Mouse (Mus musculus) adrenal gland (tissue): ENCODE measurements around the gene Fndc10.
"Not testable (repeated sequence)": the region's sequence is repeated elsewhere in the genome, so short reads cannot be mapped to it uniquely, and the experiment has no call there.

Source experiments
- intact Hi-C: fragments of 180-260 bp; cut with DNase I; formaldehyde crosslinking; loops from one replicate; pipeline ENCODE4 v1.15.1; 2025
- long read RNA-seq, 2 experiments: library from polyadenylated mRNA; unstranded; transcript quantifications; one replicate each; pipeline ENCODE4 v2.0.0; 2020; ENCODE audit warnings: borderline replicate concordance in 1 of 2; ENCODE audit not compliant: insufficient replicate concordance in 1 of 2

The Fndc10 gene
- long read RNA-seq, experiment 1, transcript Fndc10-201 (1 exons, 2,140 nt), result major isoform, 16 of 25 reads
- long read RNA-seq, experiment 1, partial matches to known transcripts, result 0 of 25 reads
- long read RNA-seq, experiment 1, other reads (novel, unspliced or antisense), result 9 of 25 reads
- long read RNA-seq, experiment 2, transcript Fndc10-201 (1 exons, 2,140 nt), result major isoform, 7 of 11 reads
- long read RNA-seq, experiment 2, partial matches to known transcripts, result 3 of 11 reads
- long read RNA-seq, experiment 2, other reads (novel, unspliced or antisense), result 1 of 11 reads

DNA sequence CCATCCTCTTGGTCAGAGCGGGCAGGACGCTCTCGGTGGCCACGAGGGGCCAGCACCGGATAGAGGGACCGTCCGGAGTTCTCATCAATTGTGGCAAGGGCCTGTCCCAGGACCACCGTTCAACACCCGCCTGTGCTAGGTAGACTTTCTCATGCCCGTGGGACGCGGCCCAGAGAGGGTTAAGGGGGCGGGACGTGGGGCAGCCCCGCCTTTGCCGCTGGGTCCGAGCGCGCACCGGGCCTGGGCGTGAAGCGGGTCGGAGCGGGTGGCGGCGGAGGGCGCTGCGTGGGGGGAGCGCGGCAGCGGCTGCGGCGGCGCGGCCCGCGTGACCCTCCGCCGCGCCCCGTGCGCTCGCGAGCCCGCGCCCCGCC, at the start of gene Fndc10:
TSS of gene Fndc10 (plus strand) at position 232 of the 371 bp plus-strand sequence.
- intact Hi-C loops, result loop anchor here (10.0 kb wide), 1 partner anchor 209 kb away; no protein-coding TSS in a partner anchor

- intact Hi-C loops, result not testable (repeated sequence)
These were observed 48.8 kb upstream of the Fndc10 start, which contains the start of gene Gm10563 for GRCm38 (mm10) chr4:155645308-155645707. Gene Gm10563, minus strand, starts transcription at chr4:155645408.

DNA sequence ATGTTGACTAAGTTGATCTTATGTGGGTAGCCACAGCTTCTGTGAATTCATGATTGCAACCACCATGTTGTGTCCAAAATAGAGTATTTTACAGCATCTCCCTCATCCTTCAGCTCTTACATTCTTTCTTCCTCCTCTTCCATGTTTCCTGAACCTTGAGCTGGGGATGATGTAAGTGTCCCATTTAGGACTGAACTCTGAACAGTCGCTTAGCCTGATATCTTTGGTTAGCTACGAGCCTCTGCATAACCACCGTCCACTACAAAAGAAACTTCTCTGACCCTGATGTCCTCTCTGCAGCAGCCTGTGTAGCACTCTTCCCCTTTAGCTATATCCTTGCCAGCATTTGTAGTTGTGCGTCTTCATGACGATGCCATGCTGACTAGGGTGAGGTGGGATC, 48.4 kb upstream of the Fndc10 start:
- intact Hi-C loops, result no loop called here

GRCm38 (mm10) chr4:155649355-155649754, 44.8 kb upstream of the Fndc10 start:
- intact Hi-C loops, result no loop called here

GRCm38 (mm10) chr4:155651553-155652269, 42.4 kb upstream of the Fndc10 start:
- intact Hi-C loops, result no loop called here

DNA sequence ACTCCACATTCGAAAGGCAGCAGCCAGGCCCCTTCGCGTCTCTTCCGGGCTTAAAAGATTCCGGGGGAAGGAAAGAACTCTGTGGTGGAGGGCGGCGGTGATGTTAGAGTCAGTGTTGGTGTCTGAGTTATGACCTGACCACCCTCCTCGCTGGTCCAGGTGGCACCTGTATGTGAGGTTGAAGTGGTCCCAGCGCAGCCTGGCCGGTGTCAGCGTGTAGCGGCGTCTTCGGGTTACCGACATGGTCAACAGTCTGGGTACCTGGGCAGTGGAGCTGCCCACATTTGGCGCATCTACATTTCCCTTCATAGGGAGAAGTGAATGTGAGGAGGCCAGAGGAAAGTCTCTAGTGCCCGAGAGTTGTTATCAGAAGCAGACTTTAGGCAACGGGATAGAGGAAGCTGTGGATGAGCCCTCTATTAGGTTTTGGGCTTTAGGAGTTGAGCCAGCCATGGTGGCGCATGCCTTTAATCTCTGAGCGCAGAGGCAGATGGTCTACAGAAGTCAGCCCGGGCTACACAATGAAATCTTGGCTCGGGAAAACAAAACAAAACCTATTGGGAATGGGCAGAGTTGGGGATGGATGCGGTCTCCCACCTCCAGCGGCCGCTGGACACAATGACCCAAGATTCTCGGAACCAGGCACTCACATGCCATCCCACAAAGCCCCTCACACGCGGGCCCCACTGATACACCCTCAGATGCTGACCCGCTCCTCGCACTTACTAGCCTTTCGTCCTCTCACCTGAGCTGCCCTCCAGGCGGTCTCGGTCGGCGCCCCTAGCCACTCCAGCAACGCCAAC, 41.7 kb upstream of the Fndc10 start:
- intact Hi-C loops, result no loop called here

DNA sequence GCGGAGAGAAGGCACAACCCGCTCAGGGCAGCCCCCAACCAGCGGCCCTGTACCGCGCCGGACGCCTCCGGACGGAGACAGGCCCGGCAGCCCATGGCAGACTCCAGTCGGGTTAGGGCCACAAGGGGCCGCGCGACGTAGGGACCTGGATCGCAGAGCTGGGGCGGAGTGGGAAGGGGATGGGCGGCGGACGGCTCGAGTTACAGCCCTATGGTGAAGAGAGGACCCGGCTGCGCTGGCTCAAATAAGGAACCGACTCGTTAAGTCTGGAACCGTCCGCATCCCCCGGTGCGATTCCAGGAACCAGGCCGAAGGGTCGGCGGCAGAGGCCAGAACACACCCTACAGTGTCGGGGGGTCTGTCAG, 41.1 kb upstream of the Fndc10 start, which contains the start of gene Mmp23:
TSS of gene Mmp23 (minus strand) at position 299 of the 365 bp plus-strand sequence.
- intact Hi-C loops, result no loop called here

DNA sequence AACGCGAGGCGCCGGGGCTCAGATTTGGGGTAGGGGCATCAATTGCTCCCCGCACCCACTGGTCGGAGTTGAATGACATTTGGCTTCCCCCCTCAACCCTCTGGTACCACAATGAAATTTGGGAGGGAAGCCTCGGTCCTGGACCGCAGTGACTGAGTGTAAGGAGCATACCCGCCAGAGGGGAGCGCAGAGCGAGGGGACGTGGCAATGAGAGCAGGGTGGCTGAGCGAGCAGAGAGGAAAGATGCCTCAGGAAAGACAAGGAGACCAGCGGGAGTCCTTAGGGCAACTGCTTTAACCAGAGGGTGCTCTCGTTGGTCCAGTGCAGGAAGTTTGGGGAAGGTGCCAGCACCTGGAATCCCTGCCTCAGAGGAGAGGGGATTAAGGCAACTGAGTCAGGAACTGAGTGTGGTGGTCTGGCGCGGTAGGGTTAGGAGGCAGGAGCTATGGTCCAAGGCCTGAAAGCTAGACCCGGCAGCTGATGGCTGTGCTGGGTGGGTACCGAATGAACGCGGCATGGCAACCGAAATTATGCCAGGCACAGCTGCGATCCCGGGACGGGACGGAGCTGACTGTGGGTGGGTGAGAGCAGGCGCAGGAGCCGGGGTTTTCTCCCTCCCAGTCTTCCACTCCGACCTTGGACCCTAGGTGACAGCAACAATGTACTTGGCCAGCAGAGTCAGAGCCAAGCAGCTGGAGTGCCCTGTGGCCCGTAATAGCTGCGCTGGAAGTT, 40.5 kb upstream of the Fndc10 start:
- intact Hi-C loops, result no loop called here

DNA sequence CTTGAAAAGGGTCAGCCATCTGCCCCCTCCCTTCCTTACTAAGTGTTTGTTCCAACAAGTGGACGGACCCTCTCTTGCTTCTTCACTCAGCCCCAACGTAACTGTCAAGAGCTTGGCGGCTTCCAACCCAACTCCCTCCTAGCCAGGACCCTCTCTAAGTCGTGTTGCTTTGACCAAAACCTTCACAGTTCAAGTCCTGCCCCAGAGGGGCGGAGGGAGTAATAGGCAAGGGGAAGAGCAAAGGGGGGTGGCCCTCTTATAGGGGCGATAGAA, 40.0 kb upstream of the Fndc10 start:
- intact Hi-C loops, result no loop called here

DNA sequence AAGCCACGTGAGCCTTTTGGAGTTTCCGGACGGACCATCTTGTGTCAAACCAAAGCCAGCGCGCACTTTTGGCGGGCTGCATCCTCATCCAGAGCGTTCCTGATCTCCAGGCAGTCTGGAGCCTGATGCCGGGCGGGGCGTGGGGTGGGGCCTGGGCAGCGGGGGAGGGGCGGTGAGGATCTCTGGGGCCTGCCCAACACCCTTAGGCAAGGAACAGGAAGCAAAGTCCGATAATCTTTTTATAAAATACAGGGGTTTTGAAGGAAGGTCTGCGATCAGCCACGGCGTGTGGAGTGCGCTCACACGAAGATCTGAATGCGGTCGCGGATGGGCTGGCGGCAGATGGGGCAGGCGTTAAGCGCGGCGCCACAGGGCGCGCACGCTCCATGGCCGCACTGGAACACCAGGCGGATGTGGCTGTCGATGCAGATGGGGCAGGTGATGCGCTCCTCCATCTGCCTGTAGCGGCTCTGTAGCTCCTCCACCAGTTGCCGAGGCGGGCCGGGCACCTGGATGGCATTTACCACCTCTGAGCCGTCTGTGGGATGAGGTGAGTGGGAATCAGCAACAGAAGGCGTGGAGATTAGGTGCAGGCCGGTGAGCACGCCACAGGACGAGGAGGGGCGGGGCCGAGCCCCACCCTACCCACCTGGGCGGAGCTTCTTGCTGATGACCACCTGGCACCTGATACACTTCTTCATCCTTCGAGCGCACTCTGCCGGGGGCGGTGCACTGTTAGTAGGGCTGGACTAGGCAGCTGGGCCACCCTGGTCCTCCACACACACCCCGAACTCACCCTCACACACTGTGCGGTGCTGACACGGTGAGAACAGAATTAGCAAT, 39.5 kb upstream of the Fndc10 start:
- intact Hi-C loops, result no loop called here

DNA sequence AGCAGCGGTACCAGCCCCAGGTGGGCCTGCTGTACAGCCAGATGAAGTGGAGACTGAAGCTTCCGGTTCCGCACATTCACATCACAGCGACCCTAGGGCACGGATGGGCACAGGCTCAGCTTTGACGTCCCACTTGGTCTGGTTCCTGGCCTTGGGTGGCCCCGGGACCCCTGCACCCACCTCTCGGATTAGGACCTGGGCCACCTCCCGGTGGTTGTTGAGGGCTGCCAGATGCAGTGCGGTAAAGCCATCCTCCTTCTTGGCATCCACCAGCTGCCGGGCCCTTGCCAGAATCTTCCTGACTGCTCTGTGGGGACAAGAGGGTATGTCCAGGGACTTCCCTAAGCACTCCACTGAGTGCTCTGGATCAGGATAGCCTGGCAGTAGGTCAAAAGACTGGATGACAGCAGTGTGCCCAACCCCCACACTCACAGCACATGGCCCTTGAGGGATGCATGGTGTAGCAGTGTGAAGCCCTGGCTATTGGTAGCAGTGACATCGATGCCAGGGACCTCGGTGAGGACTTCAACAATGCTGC, 37.9 kb upstream of the Fndc10 start:
- intact Hi-C loops, result no loop called here

DNA sequence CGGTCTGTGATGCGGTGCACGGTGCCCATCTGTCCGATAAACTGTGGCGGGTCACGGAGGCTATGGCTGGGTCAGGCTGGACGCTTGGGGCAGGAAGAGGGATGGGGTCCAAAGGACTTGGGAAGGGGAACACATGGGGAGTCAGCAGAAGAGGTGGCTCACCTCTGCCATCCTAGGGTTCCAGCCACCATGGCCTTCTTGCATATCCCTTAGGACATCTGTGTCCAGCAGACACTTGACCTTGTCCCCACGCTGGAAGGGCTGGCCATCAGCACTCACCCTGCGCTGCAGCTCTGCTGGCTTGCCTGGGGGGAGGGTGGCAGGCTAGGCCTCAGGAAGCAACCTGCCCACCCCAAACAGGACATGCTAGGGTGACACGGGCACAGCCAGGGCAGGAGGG, 35.2 kb upstream of the Fndc10 start:
- intact Hi-C loops, result no loop called here

GRCm38 (mm10) chr4:155660641-155661040, 33.5 kb upstream of the Fndc10 start:
- intact Hi-C loops, result no loop called here

DNA sequence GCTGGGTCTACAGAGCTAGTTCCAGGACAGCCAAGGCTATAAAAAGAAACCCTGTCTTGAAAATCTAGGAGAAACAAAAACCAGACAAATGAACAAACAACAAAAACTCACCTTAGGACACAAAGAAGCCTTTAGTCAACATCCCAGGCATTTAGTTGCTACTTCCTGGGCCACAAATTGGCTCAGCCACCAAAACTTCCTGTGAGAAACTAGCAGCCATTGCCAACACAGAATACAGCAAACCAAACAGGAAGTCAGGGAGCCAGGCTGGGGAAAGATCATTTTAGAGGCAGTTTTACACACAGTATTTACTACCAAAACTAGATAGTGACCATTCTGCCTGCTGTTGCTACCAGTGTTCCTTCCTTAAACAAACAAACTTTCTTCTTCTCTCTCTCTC, 27.2 kb upstream of the Fndc10 start:
- intact Hi-C loops, result no loop called here

DNA sequence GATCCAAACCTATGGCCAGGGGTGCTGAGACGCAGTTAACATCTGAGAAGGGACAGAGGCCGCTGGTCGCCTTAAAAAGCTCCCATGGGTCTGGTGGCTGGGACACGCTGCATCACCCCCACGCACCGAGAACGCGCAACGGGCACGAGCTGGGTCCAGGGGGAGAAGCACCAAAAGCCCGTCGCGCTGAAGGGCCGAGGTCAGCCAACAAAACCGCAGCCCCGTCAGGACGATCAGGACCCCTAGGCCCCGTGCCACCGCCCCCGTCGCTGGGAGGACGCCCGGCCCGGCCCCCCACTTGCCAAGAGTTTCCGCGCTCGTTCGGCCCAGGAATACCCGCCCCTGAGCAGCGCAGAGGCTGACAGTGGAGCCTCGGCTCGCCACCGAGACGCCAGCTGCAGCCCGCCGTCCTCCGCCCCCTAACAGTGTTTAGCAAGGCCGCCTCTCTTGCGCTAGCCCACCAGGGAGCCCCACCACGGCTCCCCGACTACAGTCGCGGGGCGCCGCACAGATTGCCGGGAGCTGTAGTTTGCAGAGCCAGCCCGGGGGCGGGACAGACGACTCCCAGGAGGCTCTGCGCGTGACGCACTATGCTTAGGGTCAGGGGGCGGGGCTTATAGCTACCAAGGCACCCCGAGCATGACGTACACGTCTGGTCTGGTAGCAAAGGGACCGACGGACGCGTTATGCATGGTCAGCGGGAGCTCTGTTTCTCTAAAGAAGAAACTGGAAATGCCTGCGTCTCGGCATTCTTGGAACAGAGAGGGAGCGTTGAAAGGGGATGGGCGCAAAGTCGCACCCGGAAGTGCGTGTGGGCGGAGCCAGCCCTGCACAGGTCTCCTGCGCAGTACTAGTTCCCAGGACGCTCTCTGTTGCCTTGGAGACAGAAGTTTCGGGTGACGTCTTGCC, 25.2 kb upstream of the Fndc10 start, which contains the start of gene Mib2:
TSS of gene Mib2 (minus strand) at position 510 of the 909 bp plus-strand sequence.
- intact Hi-C loops, result no loop called here

DNA sequence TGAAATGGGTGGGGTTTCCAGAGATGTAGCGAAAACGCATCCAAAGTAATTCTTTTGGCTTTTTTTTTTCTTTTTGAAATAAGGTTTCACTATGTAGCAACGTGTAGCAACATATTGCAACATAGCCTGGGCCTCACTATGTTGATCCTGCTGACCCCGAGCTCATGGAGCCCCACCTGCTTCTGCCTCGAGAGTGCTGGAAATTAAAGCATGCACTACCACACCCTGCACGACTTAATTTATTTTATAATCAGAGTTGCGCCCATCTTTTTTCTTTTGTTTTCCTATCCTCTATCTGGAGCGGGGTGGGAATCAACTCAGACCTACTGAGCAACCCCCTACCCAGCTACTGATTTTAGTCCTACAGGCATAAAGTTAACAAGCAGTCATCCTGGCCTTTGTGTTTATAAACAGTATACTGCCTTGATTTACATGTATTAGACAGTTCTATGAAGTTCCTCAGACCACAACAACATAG, 24.5 kb upstream of the Fndc10 start:
- intact Hi-C loops, result no loop called here

DNA sequence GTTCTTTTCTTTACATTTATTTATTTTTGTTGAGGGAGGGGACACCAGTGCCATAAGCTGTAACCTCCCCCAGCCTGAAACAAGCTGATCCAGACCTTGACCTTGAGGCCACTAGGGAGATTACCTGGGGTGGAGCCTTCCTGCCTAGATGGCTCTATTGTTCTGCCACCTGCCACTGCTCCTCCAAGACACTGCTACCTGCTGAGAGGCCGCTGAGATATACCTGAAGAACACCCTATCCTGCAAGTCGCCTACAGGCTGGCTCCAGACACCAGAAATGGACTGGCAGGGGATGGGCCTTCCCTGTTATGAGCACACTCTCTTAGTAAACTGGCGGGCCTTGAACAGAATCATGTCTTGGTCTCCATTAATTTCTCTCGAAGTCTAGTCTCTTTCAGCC, 23.9 kb upstream of the Fndc10 start:
- intact Hi-C loops, result not testable (repeated sequence)

DNA sequence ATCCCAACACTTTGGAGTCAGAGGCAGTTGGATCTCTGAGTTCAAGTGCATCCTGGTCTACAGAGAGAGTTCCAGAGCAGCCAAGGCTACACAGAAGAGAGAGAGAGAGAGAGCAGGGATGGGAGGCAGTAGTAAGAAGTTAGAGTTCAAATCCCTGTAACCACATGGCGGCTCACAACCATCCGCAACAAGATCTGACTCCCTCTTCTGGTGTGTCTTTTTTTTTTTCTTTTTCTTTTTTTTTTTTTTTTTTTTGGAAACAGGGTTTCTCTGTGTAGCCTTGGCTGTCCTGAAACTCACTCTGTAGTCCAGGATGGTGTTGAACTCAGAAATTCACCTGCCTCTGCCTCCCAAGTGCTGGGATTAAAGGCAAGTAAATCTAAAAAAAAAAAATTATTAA, 22.1 kb upstream of the Fndc10 start:
- intact Hi-C loops, result no loop called here

DNA sequence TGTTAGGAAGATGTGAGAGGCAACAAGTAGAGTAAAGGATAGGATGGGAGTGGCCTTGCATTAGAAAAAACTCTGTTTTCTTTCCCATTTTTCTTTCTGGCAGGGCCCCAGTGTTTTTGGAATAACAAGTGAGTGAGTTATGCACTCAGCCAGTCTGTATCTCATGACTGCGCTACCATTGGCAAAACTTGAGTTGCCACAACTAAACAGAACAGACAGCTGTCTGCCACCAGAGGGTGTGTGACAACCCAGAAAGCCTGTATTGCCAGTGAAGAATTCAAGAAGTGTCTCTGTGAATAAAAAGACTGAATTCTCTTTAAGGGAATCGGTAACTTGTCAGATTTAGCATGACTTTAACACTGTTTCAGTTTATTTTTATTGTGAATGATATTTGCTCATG, 18.2 kb upstream of the Fndc10 start:
- intact Hi-C loops, result no loop called here
